Mouse (Mus musculus): ENCODE measurements around the gene Glra3.

- no peak for TF ChIP-seq ZNF384 (IDR thresholded peaks at IDR 0.05; ENCODE audit: low read depth, low read length)
- TF ChIP-seq MAFK (IDR thresholded peaks at IDR 0.05; ENCODE audit: insufficient read depth, low read depth, low read length), result no peak
- TF ChIP-seq ZC3H11A (IDR thresholded peaks at IDR 0.05; ENCODE audit: borderline replicate concordance, low read depth, low read length), result no peak
- TF ChIP-seq CHD2 (IDR thresholded peaks at IDR 0.05; ENCODE audit: low read depth, low read length), result no peak
Observed at GRCm38 (mm10) chr8:55939870-55940525, at the start of gene Glra3.

Measured in ES-E14 (cell line).